Mouse (Mus musculus) adrenal gland, adult 18-20 months (tissue): ENCODE data around the gene Cpz. TPM values are rescaled to one million over a fixed set of nuclear protein-coding genes. Genes with fewer than 3 reads are reported as not detected.

Experiments used
- DNase-seq, 2 experiments: peaks; one replicate each; pipeline ENCODE4 v3.0.0; 2021 to 2022; ENCODE audit warnings: low spot score in 2 of 2
- long read RNA-seq, 2 experiments: library from polyadenylated mRNA; stranded (forward); transcript quantifications; one replicate each; pipeline ENCODE4 v2.0.0; 2021
- total RNA-seq, 2 experiments: library from RNA; stranded (reverse); gene quantifications; 1 replicate in 1 of 2; 2 replicates in 1 of 2; pipeline ENCODE4 v1.2.3; 2021

Cpz gene
- 1 to 10 TPM in 1 of 2 experiments, under 1 TPM in 1; 0.35 to 1.1 TPM for total RNA-seq
- long read RNA-seq, experiment 1: 0 reads
- long read RNA-seq, experiment 2, partial matches to known transcripts: 2 of 2 reads
- long read RNA-seq, experiment 2, other reads (novel, unspliced or antisense): 0 of 2 reads

DNA sequence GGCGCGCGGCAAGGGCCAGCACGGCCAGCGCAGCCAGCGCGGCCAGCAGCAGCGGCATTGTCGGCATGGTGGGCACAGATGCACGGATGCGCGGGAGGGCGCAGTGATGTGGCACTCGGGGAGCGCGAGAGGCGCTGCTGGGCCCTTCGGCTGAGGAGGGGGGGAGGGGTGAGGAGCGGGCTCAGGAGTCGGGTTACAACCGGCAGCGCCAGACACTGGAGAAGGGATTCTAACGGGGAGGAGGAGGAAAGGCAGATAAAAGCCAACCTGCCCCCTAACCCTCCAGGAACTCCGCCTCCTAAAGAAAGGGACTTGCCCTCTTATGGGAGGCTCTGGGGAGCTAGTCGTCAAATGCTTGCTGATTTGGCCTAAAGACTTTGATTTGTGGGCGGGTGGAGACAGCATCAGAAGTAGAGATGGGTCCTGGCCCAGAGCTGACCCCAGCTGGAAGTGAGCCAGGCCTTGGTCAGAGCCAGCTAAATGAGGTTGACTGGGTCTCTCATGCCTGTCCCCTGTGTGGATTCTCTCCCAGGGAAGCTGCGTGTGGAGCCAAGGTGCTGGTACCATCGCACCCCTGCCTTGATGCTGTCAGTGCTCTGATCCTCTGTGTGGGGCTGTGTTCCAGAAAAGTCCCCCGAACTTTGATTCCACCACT is at the start of gene Cpz:
Gene Cpz, minus strand, starts transcription at position 230 of the 655 bp plus-strand sequence.
- no peak for DNase-seq

DNA sequence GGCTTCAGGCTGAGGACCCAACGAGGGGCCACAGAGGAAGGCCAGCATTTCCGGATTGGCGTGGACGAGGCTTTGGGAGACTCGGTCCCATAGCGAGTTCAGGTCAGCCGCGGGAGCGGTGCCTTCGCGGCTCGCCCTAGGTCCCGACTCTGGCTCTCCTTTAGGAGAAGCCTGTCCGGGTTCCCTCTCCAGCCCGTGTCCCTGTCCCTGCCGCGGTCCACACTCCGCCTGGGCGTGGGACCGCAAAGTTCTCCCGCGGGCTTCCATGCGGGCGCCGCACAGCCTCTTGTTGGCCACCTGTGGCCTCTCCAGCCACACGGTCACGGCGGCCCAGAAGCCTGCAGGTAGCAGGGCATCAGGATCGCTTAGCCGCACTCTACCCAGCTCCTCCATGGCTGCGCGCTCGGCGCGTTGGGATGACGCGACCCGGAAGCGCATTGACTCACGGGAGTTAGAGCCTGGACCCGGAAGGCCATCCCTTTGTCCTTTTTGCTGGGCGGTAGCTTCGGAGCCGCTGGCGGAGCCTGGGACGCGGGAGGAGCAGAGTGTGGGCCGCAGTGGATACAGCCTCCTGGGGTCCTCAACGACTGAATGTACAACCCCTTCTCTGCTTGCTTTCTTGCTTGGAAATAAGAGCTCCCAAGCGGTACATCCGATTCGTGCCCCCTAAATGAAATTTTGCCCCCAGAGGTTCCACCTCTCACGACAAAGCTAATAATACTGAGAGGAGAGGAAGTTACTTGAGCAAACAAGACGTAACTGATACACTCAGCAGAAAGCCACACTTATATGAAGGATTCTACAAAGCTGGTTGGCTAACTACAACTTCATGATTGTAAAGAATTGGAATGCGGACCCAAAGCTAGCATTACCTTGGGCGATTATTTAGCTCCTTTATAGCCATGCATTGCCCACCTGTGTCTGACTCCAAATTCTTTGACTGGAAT is 49.4 kb upstream of the Cpz start, which contains the start of gene Trmt44:
Gene Trmt44, minus strand, starts transcription at position 418 of the 947 bp plus-strand sequence.
- DNase-seq: peak; percentile 91 to 93

DNA sequence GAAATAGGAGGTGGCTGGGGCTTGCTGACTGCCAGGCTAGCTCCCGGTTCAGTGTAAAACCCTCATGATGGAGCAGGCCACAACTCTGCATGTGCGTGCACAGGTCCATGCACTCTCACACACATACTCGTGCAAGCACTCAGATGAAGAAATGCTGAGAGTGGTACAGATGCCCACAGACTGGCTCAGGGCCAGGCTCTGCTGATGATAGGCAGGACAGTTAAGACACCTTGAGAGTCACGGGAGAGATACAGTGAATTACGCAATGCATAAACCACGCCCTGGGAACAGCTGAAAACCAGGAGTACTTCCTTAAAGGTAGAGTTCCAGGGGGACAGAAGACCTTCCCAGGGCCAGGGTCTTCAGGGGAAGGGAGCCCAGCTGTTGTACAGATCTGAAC is 46.0 kb upstream of the Cpz start:
- DNase-seq: no peak

DNA sequence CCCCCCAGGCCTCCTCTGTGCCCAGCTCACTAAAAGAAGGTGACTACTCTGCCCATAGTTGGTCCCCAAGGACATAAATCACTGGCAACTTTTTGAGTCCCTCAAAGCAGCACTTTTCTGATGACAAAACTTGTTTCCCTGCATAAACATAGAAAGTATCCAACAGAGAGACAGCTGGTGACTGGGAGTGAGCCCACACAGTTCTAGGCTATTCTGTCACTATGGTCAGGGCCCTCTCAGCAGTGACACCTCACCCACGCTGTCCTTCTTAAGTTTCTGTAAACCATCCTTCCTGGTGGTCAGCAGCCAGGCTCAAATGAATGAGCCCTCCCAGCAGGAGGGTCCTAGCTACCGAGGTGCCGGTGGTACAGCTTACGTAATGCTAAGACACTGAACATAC is 41.1 kb upstream of the Cpz start:
- DNase-seq: no peak

DNA sequence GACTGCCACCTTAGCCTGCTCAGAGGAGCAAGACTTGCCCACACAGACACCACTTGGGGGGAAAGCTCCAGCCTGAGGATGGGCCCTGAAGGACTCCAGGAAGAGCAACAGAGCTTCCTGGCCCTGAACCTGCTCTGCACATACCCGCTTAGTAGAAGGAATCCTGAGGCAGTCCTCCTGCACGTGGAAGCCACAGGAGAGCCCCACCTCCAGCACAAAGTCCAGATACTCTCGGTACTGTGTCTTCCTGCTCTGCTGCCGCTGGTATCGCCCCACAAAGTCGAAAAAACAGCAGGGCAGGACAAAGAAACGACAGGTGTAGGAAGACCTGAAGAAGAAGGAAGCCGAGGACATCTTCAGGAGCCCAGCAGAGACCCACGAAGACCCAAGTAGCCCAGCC is 39.7 kb upstream of the Cpz start:
- no peak for DNase-seq

DNA sequence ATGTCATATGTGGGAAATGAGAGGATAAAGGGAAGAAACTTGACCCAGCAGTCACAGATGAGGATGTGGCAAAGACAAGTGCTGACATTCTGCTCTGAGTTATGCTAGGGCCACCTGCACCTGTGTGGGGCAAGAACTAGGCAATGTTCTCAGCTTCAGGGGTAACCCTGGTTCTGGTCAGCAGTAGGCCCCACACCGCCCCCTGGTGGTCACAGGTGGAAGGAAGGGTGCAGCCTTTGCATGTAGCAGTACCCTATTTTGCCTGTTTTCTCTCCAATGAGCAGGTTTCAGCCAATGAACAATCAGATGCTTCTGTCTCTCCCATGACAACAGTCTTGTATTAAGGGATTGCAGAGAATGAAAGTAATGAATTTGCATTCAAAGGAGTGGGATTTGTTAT is 38.0 kb upstream of the Cpz start:
- peak; percentile 80 to 84 for DNase-seq

DNA sequence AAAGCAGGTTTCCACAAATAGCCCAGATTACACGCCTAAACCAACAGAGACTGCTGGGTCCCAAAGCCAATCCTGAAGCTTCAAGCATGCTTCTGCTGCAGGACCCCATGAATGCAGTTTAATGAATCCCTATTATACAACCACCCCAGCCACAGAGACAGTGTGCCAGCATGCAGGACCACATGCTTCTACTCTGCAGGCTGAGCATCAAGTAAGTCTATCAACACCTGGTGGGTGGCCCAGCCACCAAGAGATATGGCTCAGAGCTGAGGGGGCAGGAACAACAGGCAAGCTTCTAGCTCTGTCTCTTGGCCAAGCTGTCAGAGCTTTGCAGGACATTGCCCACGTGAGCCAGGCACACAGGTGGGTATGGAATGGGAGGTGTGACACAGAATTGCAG is 37.1 kb upstream of the Cpz start:
- DNase-seq: no peak

DNA sequence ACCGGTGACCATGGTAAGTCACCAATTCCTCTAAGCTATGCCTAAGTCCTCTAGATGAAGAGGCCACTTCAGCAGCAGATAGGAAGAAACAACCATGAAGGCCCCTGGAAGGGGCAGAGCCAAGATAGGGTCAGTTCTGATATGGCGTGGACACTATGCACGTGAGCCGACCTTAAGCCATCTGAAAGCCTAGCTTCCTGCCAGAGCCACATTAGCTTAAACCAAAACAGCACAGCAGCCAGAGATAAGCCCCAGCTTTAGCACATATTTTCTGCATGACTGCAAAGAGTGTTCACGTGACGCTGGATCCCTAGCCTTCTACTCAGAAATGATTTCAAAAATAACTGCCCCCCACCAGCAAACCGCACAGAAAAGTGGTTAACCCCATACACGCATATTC is 33.9 kb upstream of the Cpz start:
- DNase-seq: no peak

DNA sequence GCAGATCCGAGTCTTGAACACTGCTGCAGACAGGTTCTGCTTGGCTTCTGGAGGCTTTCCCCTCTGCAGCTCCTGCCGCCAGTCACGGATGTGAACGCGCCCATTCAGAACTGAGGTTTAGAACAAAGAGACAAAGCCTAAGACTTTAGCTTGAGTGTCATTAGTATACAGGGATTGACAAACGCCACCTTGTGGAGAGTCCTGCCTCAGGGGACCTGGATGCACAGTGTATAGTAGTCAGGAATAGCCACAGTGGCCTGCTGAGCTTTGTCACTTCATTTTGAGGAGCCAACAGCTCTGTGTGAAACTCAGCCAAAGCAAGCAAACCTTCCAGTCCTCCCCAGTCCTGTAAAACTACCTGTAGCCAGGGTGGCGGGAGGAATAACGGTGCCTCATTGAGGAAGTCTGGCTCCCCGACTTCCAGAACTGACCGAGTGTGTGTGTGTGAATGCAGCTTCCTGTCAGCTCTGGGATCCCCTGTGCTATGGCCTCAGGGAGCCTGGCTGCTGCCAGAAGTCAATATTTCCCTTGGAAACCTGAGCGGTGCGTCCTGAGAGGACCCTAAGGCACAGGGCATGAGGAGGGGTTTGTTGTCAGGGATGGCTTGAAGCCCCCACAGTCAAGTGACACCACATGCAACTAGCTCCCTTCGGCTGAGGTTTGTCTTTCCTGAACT is 32.6 kb upstream of the Cpz start:
- no peak for DNase-seq

DNA sequence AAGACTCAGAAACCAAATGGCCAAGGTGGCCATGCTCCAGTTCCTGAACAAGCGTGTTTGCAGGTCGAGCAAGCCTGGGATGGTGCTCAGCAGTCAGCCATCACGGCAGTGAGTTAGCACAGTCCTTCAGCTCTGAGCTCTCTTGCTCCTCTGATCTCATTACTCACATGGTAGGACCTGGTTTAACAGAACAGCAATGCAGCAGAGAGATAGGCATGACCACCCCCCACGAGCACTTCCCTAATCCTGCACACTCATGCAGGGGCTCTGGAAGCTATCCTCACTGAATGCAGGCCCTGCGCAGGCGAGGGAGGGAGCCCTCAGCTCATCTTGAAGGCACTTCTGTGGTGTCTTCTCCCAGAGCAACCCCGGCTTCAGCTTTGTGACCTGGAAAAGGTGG is 30.9 kb upstream of the Cpz start:
- no peak for DNase-seq

DNA sequence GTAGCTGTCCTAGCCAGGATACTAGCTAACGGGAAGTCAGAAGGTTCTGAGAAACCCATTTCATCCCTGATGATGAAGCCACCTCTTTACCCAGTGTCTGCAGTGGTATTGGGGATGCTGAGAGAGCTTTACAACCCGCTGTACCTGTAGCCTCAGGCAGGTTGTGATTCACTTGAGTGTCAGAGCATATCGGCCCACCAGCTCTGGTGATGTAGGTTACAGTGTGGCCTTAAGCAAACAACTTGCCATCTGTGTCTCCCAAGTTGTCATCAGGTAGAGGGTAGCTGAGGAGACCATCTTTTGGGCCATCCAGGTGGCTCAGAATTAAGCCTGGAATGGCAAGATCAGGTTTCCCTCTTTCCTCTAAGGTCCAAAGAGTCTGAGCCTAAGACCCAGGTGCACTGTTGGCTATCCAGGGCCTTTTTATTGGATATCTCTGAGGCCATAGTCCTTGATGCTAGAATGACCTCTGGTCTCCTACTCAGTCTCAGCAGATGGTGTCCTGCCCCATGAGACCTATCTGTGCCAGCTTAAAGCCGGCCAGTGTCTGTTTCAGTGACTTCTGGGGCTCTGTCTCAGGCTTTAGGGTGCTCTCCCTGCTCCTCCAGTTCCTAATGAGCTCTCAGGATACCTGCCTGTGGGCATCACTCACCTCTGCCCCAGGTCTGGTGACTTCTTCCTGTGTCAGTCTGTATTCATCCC is 27.5 kb upstream of the Cpz start:
- DNase-seq: no peak

DNA sequence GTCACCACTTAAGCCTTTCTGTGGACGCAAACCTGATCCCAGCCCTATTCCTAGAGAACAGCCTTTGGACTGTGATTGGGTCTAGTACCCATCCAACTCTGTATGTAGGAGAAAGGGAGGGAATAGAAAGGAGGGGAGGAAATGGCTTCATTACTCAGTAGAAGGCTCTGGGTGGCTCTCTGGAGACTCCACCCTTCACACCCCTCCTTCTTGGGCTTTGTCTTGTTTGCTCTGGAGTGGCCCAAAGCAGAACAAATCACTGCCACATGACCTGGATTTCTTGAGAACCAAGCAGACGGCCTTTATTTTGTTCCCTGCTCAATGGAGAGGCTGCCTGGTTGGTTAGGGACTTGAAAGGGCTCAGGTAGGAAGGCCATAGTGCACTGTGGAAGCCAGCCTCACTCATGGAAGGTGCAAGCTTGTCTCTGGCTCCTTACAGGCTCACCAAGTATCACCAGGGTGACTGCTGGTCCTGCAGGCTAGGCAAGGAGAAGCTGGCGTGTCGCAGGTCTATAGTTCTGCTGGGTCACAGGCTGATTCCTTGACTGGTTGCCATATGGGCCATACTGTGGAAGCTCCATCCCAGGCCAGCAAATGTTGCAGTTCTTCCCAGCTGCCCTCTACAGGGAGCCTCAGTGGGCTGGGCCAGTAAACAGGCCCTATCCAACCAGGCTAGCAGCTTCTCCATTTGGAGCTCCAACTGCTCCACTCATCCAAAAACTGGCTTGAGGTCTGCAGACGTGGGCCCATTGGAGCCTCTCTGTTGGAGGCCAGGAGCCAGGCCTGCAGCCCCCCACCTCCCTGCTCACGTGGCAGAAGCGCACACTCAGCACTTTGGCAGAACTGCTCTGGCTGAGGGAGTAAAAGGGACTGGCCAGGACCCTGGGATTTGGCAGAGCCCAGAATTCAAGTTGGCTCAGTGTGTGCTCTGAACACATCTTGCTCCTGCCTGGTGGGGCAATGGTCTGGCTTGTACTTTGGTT is 26.6 kb upstream of the Cpz start:
- DNase-seq: no peak

DNA sequence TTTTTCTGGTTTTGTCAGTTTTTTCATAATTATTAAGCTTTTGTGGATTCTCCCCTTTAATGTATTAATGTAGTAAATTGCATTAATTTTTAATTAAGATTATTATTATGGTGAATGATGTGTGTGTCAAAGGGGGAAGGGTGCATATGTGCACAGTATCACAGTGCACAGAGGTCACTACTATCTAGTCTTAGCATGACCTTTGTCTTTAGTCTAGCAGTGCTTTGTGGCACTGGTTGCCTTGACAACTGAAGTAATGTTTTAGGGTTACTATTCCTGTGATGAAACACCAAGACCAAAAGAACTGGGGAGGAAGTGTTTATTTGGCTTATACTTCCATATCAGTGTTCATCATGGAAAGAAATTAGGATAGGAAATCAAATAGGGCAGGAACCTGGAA is 20.6 kb upstream of the Cpz start:
- no peak for DNase-seq

DNA sequence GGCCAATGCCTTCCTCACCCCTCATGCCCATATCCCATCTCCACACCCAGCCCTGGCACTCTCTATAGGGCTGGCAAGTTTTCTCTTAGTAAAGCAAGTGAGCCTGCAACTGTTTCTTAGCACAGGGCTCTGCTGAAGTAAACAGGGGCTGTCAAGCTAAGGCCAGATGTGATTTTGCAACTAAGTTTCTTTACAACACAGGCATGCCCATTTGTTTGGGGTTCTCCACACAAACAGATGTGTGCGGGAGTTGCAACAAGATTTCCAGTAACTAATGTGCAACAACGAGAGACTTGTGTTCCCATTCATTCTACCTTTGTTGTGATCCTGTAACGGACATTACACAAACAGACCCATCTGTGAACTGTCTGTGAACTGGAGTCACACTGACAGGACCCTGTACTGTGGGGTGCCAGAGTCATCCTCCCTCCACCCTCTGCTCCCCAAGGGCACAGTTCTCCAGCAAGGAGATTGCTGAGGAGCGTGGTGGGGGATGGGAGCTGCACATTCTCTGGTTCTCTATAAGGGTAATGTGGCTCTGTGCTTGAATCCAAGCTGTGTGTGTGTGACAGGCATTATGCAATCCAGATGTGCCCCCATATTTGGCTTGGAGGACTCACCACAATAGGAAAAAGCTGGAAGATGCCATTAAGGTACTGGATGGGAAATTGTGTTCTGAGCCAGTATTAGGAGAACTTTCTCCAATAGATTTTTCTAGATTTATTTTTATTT is 15.7 kb upstream of the Cpz start:
- no peak for DNase-seq

DNA sequence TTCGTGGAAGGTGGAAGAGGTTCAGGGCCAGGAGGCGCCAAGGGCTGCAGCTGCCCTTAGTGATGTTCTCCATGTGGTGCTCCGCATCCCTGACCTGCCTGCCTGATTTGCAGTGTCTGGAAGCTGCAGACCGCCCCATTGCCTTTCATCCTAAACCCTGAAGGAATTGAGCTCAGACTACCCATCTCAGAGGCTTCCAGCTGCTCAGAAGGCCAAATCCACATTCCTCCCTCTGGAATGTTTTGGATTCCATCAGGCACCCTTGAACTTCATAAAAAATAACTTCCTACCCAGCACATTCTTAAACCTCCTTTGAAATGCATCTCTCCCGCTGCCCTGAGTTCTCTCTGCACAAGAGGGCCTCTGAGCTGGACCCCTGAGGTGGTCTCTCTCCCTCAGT is 15.1 kb upstream of the Cpz start:
- no peak for DNase-seq

DNA sequence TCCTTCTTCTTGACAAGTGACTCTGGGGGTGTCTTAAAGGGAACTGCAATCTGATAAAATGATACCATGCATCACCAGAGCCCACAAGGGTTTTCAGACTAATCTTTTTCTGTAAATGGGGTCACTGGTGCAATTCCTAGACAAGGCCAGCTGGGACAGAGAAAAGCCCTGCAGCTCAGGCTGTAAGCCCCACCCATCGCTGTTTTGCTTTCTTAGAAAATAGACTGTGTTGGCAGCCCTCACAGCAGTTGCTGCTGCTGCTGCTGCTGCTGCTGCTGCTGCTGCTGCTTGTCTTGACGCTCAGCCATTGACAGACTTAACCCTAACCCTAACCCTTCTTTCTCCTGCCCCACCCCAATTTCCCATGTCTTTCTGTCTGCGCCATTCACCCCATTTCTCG is 14.1 kb upstream of the Cpz start:
- no peak for DNase-seq

DNA sequence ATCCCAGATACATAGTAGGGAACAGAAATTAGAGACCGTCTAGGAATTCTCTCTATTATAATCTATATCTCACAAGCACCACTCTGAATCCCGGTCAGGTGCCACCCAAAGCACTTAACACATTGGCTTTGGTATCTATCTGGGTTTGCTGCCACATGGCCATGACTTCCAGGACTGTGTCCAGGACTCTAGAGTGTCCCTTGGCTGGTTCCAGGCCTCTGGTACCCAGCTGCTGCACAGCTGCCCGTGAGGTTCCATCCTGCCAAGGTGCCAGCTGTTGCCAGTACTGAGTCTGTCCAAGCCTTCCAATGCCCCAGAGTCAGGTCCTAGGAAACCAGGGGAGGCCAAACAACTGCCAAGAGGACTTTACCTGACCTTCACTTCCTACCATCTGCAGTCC is 12.5 kb upstream of the Cpz start:
- DNase-seq: no peak

DNA sequence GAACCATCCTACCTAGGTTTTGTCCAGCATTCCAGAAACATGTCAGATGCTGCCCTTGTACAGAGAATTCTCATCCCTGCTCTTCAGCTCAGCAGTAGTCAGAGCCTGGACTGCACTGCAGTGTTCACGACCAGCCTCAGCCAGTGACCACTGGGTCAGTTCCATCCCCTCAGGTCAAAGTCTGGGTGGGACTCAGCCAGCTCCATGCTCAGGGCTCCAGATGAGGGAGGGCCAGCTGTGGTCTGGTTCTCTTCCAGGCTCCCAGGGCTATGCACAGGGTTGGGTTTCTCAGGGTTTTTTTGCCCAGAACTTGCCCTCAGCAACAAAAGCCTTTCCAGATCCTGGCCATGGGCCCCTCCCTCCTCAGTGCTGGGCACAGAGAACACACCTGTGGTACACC is 12.0 kb upstream of the Cpz start:
- no peak for DNase-seq

DNA sequence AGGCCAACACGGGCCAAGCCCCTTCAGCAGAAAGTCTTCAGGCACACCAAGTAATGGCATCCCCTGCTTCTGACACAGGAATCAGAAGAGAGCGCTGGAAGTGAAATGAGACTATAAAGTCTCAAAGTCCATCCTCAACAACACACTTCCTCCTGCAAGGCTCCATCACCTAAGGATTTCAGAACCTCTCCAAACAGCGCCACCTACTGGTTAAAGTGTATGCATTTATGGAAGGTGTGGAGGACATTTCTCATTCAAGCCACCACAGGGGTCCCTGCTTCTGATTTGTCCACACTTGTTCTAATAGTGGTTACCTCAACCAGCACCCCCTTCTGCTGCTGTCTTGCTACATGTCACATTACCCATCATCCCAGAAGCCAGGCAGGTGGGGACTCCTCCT is 10.8 kb upstream of the Cpz start:
- DNase-seq: no peak
